23 mouse cellular contexts compared by ENCODE assay signal in the genomic region with DNA sequence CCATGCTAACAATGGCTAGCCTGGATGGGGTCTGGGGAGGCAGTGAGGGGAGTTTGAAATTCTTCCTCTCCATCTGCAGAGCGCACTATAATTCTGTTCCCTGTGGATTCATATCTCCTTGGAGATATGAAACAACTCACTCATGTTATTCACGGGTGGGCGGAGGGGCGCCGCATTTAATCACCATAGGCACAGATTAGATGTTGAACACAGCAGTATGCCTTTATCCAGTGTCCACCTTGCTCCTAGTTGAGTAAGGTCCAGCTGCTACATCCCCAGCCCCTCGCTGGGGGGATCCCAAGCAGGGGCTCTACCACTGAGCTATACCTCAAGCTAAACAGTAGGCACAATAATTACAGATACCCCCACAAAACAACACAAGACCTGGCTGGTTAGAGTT. TPM values are rescaled to one million over a fixed set of nuclear protein-coding genes. Genes with fewer than 3 reads are reported as not detected.
"Had no signal": no experiment of that assay in that cellular context is flagged by ENCODE, and none has a peak within 500 bp of the region (broad histone marks: within the 10 kb centered on the region; RNA-seq: fewer than 3 reads in every experiment).

No protein-coding gene starts in this region.

- ATAC-seq: intestine, postnatal 0 days; liver, postnatal 0 days; lung, postnatal 0 days; midbrain, embryonic 15.5 days had no signal

- H3K4me2 ChIP-seq: limb, embryonic 12.5 days; limb, embryonic 15.5 days; liver, embryonic 11.5 days; lung, embryonic 14.5 days; midbrain, embryonic 12.5 days; midbrain, embryonic 15.5 days; neural tube, embryonic 12.5 days; neural tube, embryonic 15.5 days; stomach, embryonic 15.5 days had no signal

- H3K4me3 ChIP-seq: left cerebral cortex, adult 2 months; limb, embryonic 12.5 days; limb, embryonic 15.5 days; midbrain, embryonic 12.5 days; midbrain, embryonic 15.5 days; neural tube, embryonic 12.5 days; neural tube, embryonic 15.5 days; stomach, embryonic 15.5 days had no signal

- H3K27ac ChIP-seq: kidney, postnatal 0 days; left cerebral cortex, adult 2 months; limb, embryonic 12.5 days; limb, embryonic 15.5 days; liver, embryonic 14.5 days; macrophage; midbrain, embryonic 12.5 days; midbrain, embryonic 15.5 days; neural tube, embryonic 12.5 days; neural tube, embryonic 15.5 days; stomach, embryonic 15.5 days had no signal

- DNase-seq: kidney, adult 2 months; kidney, postnatal 25 days; layer of hippocampus, postnatal 36 days; left cerebral cortex, postnatal 4 days; liver, postnatal 0 days; lung, embryonic 14.5 days; right cerebral cortex, postnatal 14 days; spleen, adult 18-20 months; thymus, postnatal 25 days had no signal

- H3K9ac ChIP-seq: limb, embryonic 12.5 days; limb, embryonic 15.5 days; liver, embryonic 14.5 days; liver, postnatal 0 days; lung, embryonic 14.5 days; midbrain, embryonic 12.5 days; midbrain, embryonic 15.5 days; neural tube, embryonic 12.5 days; neural tube, embryonic 15.5 days; stomach, embryonic 15.5 days had no signal

- H3K36me3 ChIP-seq: limb, embryonic 12.5 days; limb, embryonic 15.5 days; midbrain, embryonic 12.5 days; stomach, embryonic 15.5 days had no signal

- H3K9me3 ChIP-seq: limb, embryonic 12.5 days; limb, embryonic 15.5 days; midbrain, embryonic 12.5 days; midbrain, embryonic 15.5 days; neural tube, embryonic 12.5 days; neural tube, embryonic 15.5 days; stomach, embryonic 15.5 days had no signal

RNA-seq across cellular contexts. Expression of gene Syt3, which starts 28.5 kb away (rescaled TPM):
- polyA plus RNA-seq: macrophage had no signal

RNA-seq across cellular contexts. Expression of gene Shank1, which starts 45.4 kb away (rescaled TPM):
- polyA plus RNA-seq: liver, postnatal 0 days; macrophage had no signal
